Mouse (Mus musculus) retina, adult 2 months (tissue): ENCODE measurements around the gene Sigirr.
A peak's percentile ranks its signal among the peaks of the same experiment; 100 is the strongest.

Source experiments
- DNase-seq: peaks from one replicate; pipeline ENCODE4 v3.0.0-alpha.2; 2012; ENCODE audit warnings: low read depth, low spot score

Sigirr gene

DNA sequence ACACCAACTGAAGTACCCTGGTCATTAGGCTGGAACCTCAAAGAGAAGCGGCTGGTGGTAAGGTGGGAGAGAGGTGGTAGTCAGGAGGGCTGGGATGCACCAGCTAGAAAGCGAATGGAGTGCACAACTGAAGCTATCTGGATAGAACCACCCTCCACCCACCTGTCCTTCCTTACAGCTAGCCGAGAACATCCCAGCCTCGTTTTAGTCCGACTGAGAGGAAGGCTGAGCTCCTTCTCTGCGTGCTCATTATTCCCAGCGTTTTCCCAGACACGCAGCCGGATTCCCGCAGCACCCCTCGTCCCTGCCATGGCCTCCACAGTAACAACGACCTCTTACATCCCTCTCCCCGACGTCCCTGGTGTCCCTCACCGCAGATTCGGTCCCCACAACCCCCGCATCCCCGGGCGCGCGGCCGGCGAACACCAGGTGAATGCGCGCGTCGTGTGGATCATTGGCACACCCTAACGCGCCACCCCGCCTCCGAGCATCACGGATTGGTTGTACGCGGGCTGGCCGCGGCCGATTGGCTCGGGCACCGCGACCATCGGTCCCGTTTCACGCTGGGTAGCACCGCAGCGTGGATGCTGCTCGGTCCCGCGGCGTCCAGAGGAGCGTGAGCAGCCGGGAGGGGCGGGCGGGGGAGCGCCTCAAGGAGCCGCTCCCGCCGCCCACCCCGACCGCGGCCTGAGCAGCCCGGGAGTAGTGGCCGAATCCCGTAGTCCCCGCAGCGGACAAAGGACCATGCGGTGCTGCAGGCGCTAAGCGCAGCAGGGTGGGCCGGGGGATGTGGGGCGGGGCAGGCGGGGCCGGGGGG, 39.7 kb downstream of the Sigirr start, which contains the start of gene B4galnt4:
B4galnt4 (plus strand) TSS at position 679 of the 817 bp plus-strand sequence.
- DNase-seq = peak; percentile 67

DNA sequence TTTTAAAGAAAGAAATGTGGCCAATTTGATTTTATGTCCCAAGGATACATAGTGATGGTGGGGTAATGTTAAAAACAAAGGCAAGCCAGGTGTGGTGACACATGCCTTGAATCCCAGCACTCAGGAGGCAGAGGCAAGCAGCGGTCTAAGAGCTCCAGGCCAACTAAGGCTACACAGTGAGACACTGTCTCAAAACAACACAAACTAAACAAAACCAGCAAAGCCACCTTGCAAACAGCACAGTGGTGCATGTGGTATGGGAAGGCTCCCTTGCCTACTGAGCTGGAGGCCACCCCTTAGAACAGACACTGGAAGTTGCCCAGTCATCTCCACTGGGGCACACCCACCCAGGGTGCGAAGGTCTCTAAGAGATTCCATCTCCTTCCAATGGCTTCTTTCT, 40.4 kb downstream of the Sigirr start:
- DNase-seq = no peak

DNA sequence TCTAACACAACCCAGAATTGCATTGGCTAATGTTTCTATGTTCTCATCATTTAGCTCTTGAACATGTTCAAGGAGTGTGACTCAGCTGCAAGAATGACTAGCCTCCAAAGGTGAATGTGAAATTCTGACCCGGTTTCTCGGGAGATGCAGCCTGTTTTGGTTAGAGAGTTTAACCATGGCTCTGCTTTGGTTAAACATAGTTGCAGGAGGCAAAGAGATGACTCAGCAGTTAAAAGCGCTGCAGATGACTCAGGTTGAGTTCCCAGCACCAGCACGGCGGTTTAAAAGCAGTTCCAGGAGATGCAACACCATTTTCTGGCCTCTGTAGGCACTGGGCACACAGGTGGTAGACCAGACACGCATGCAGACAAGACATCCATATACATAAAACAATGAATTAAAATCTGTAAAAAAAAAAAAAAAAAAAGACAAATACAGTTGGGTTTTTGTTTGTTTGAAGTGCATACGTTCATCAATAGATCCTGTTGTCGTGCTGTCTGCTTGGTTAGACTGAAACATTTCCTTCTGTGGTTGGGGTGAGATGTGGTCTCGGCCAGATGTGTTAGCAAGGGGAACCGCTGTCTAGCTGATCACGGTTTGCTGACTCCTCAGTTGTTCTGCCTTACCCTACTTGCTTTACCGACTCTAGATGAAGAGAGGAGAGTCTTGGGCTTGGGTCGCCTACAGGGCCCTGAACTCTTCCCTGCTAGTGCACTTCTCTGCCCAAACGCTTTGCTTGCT, 41.6 kb downstream of the Sigirr start:
- no peak for DNase-seq

DNA sequence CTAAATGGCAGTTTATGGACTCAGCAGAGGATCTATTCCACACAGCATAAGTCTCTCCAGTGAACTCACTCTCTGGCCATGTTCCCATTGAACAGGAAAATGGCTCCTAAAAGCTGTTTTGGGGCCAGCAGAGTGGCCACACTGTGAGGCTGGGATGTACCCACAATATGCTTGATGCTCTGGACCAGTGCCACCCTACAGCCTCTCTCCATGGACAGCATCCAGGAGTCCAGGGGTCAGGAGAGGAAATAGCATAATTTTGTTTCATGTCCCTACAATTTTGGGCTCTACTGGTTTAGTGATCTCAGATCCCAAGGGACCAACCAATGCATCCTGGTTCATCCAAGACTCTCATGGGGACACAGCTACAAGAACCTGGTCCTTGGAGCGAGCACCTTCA, 42.8 kb downstream of the Sigirr start:
- DNase-seq = no peak

DNA sequence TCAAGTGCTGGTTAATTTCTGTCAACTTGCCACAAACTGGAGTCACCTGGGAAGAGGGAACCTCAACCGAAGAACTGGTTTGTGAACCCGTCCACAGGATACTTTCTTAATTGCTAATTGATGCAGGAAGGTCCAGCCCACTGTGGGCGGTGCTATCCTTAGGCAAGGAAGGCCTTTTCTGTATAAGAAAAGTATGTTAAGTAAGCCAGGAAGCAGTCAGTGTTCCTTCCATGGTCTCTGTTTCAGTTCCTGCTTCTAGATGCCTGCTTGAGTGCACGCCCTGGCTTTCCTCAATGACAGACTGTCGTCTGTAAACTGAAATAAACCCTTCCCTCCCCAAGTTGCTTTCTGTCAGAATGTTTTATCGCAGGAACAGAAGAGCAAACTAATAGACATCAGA, 43.4 kb downstream of the Sigirr start:
- DNase-seq = no peak

DNA sequence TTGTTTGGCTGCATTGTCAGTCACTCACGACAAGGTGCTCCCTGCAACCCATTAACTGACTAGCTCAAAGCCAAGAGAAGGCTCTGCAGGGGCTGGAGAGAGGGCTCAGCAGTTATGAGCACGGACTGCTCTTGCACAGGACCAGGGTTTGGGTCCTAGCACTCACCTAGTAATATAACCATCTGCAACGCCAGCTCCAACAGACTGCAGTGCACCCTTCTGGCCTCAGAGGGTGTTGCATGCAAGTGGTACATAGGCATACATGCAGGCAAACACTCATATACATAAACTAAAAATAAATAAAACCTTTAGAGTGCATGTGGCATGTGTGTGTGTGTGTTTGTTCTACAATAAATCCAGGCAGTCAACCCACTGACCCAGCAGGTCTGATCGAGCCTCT, 44.6 kb downstream of the Sigirr start:
- DNase-seq = no peak

DNA sequence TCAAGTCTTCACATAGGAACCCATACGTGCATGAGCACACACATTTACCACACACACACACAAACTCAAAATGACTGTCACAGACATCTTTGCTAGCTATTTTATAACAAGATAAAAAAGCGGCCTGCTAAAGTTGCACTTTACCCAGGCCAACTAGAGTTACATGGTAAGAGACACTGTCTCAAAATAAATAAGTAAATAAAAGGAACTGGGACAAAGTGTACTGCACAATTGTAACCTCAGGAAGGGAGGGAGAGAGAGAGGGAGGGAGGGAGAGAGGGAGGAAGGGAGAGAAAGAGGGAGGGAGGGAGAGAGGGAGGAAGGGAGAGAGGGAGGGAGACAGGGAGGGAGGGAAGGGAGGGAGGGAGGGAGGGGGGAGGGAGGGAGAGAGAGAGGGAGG, 48.0 kb downstream of the Sigirr start:
- DNase-seq = no peak

DNA sequence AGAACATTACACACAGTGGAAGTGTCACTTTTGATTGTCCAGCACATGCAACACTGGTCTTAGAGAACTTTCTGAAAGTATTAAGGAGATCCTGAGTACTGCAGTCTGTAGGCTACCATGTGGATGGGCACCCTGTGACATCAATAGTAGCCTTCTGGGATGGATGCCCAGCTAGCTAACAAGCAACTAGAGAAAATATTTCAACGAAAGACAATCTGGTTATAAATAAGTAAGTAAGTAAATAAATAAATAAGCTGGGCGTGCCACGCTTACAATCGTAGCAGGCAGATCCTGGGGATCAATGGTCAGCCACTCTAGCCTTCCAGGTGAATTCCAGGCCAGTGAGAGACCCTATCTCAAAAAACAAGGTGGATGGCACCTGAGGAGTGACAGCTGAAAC, 48.4 kb downstream of the Sigirr start:
- DNase-seq = no peak

DNA sequence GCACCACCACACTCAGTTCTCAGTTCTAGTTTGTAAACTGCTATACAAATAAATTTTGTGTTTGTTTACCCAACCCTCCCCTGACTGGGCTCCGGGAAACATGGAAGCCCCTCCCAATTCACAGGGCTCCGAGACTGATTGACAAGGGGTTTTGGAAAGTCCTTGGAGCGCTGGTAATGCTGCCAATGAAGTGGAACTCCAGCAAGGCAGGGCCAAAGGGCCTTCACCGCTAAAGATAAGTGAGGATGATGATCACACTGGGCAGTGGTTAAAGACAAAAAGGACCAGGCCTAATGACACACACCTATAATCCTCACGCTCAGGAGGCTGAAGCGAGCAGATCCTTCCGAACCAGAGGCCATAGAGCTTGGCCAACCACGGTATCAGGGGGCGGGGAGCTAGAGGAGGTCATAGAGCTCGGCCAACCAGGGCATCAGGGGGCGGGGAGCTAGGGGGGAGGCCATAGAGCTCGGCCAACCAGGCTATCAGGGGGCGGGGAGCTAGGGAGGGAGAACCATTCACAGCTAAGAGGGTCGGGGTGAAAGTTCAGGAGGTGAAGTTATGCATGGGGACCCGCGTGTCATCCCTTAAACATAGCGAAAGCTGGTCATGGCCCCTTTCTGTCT, 49.2 kb downstream of the Sigirr start:
- DNase-seq = no peak

DNA sequence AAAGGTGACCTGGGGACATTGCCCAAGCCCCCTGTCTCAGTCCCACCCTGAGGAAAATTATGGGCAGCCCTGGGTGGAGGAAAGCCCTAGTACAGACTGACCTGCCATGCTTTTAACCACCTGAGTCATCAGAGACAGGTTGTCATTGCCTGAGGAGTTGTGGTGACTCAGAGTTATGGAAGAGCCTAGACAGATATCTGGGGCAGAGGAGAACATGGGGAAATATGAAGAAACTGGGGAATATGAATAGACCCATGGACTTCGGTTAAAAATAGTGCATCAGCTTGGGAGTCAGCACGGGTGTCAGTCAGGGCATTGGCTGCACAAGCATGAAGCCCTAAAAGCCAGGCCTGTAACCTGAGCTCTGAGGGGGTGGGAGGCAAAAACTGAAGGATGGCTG, 51.0 kb downstream of the Sigirr start:
- DNase-seq = no peak

DNA sequence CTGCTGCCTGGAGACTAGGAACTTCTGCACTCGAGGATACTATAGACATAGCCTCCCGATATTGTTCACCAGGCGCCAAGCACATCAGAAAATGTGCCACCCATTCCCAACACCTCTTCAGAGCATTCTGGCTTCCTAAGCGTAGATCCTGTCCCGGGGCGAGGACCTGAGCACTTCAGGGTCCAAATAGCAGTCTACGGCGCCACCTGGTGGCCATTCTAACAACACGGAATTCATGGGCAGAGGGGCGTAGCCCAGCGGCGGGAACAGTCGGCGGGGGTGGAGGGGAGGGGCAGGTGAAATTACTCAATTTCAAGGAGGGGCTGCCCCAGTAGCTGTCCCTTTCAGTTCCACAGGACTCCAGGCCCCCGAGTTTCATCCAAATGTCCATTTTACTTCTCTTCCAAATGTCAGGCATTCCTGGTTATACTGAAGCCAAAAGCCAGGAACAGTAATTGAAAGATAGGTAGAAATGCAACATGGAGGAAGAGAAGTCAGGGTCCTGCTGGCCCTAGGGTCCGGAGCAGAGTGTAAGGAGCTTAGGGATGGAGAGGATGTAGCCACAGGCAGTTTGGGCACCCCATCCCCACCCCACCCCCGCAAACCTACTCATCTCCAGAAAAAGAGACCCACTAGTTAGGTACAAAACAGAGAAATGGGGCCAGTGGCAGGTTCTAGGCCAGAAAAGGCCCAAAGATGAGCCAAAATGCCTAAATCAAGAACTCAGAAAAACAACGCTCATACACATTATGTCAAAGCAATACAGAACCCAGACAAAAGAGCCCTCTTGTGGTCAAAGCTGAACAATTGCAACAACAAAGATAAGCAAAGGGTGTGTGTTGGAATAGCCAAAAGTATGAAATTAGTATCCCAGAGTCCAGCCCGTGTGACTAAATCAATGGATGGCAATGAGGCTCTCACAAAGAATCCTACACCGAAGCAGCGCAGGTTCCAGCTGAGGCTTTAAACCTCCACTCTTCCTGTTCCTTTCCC, 51.9 kb downstream of the Sigirr start:
- peak; percentile 65 for DNase-seq

DNA sequence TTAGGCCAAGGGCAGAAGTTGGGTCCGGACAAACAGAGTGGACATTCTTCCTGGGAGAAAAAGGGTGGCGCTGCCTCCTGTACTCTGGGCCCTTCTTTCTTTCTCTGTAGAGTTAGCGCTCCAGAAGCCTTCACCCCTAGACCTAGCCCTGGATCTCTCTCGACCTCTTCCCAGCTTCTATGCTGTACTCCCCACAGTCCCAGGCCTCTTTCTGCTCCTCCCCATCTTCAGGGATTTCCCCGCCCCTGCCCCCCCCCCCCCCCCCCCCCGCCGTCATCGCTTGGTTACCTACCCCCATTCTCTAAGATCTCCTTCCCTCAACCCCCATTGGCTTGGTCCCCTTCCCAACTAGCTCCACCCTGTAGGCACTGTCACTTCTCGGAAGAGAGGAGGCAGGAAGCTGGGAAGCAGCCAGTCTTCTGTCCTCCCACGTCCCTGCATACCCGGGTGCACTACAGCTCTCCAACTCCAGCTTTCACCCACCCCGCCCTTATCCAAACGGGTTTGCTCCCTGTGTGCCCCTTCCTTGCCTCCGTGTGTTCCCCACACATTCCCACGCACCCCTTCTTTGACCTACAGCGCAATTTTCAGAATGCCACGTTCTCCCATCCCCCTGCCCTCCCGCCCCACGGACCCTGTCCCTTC, 52.7 kb downstream of the Sigirr start:
- DNase-seq = no peak

DNA sequence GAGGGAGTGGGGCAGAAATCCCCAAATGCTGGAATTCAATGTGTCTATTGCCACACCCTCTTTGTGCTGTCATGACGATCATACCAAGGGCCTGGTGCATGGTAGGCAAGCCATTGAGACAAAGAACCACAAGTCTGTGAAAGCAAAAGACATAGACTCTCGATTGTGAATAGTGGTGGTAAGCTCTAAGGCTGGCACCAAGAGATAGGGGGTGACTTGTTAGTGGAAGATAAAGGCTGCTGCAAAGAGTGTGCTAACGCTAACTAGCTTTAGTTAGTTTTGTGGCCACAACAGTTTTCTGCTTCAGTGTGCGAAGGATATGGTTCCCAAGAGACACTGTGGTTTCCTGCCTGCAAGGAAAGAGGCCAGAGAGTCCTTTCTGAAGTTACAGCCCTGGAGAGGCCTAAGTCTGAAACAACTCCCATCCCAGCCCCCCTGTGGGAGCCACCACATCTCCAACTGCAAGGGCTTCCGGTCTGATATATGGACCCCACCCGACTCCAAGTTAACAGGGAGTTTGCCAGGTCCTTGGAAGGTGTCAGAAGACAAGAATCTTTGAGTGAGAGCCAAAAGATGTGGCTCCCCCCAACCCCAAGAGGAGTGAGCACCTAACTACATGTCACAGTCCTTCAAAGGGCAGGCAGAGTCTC, 53.3 kb downstream of the Sigirr start:
- no peak for DNase-seq

DNA sequence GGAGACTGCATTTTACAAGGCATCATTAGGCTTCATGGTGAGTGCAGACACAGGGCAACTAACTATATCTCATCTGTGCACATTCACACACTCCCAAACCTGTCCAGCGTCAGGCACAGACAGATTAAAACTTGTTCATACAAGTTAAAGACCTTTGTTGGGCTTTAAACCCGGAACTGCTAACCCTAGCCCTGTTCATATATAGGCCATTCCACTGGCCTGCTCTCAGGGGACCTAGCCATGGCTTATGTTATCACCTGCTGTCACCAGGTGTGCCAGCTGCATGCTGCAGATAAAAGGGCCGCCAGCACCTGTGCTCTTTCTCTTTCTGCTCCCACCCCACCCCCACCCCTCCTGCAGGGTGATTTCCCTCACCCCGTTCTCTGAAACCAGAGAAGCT, 57.8 kb downstream of the Sigirr start:
- DNase-seq = no peak

DNA sequence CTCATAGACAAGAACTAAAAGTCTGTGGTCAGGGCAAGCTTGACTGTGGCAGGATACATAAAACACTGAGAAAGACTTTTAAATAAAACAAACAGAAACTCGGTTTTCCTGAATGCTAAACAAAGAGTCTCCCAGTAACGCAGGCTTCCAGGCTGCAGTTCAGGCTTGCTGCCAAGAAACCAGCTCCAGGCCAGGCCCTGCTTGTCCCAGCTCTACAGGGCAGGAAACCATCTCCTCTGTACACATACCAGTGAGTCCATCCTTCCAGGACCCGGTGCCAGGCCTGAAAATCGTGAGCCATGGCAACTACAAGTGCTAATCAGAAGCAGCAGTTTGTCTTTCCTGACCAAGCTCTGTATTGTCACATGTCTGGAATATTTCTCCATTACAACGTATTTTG, 58.7 kb downstream of the Sigirr start:
- no peak for DNase-seq
